ENCODE assay signal across 10 mouse cellular contexts in the genomic region with DNA sequence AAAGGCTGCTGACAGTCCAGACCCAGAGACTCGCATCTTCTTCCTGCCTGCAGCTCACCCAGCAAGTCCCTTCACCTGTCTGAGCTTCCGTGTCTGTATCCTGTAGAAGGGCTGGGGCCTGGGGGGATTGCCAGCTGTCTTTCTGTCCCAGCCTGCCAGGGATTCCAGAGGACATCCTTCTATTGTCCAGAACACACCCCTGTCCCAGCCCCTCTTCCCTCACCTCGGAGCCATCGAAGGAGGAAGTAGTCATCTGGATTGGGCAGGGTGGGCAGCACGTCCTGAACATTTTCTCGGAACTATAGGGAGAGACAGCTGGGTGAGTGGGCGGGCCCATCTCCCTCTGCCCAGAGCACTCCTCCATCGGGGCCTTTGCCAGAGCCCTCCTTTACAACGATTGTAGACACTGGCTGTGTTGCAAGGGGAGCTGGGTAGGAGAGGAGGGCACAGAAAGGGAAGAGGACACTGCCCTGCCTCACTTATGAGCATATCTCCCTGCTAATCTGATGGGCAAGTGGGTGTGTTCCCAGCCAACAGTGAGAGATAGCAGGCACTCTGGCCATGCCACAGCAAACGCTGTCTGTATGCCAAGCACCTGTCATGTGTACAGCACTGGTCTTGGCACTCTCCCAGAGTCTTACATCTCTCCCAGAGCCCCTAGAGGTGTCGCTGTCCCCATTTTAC. TPM values are rescaled to one million over a fixed set of nuclear protein-coding genes. Genes with fewer than 3 reads are reported as not detected.
DNase-seq lines count a peak whose midpoint lies in the region; ATAC-seq and TF ChIP-seq lines count a peak whose summit lies in the region.
"Had no signal": no experiment of that assay in that cellular context is flagged by ENCODE, and none has a peak within 500 bp of the region (broad histone marks: within the 10 kb centered on the region; RNA-seq: fewer than 3 reads in every experiment).

No protein-coding gene starts in this region.

- no peak for TF ChIP-seq POLR2A in small intestine, adult 2 months (IDR thresholded peaks at IDR 0.05; ENCODE audit: low read depth, low read length)

- peak; percentile 34; the same call in 1 of the 2 replicates for ATAC-seq in heart, embryonic 16.5 days (replicated peaks; ENCODE audit: extremely low read depth, insufficient read depth, low FRiP score)
- no peak for ATAC-seq in heart, embryonic 12.5 days (ENCODE audit: insufficient number of reproducible peaks, low FRiP score)
- no peak for ATAC-seq in neural tube, embryonic 13.5 days (ENCODE audit: low read depth)
- no peak for ATAC-seq in intestine, embryonic 16.5 days

- DNase-seq in neural tube, embryonic 10.5 days (ENCODE audit: extremely low spot score, low spot score): no peak
- peak; percentile 72 to 75 for DNase-seq in left cerebral cortex, postnatal 36 days (ENCODE audit: low spot score in 2 of 2)
- no peak for DNase-seq in adrenal gland, postnatal 36 days
- DNase-seq: kidney, postnatal 10 days had no signal

- H3K9ac ChIP-seq in heart, embryonic 16.5 days (ENCODE audit: low read length): no peak overlapping the region
- no peak overlapping the region for H3K9ac ChIP-seq in heart, embryonic 12.5 days
- H3K9ac ChIP-seq in neural tube, embryonic 13.5 days: peak overlapping the region; percentile 18; the same call in 1 of the 2 replicates
- no peak overlapping the region for H3K9ac ChIP-seq in intestine, embryonic 16.5 days (ENCODE audit: low read depth, low read length)

- no peak overlapping the region for H3K4me3 ChIP-seq in heart, embryonic 16.5 days (ENCODE audit: low read length)
- no peak overlapping the region for H3K4me3 ChIP-seq in heart, embryonic 12.5 days
- no peak overlapping the region for H3K4me3 ChIP-seq in neural tube, embryonic 13.5 days
- peak overlapping the region; percentile 78 for H3K4me3 ChIP-seq in small intestine, adult 2 months (ENCODE audit: low read depth, low read length)
- no peak overlapping the region for H3K4me3 ChIP-seq in intestine, embryonic 16.5 days (ENCODE audit: low read length)

- intact Hi-C loops in left cerebral cortex, postnatal 36 days (cut with DNase I): loop anchor here (1.0 kb wide), 1 partner anchor 11 kb away; no protein-coding TSS in a partner anchor

- 40% methylated on average over 11 of the region's 11 CpGs for WGBS in heart, embryonic 16.5 days
- WGBS in heart, embryonic 12.5 days: 57% methylated on average over 11 of the region's 11 CpGs
- 56% methylated on average over 11 of the region's 11 CpGs for WGBS in neural tube, embryonic 13.5 days
- WGBS in small intestine, adult 2 months: 27% methylated on average over 11 of the region's 11 CpGs
- WGBS in intestine, embryonic 16.5 days: 51% methylated on average over 11 of the region's 11 CpGs

- no peaks in the 10 kb centered on the region for H3K36me3 ChIP-seq in heart, embryonic 16.5 days (ENCODE audit: control insufficient read depth, insufficient read depth)
- H3K36me3 ChIP-seq in heart, embryonic 12.5 days: no peaks in the 10 kb centered on the region
- H3K36me3 ChIP-seq in neural tube, embryonic 13.5 days: 0 out of 2 replicates have a peak, but pooled peaks cover under 1% of the 10 kb centered on the region
- 0 out of 2 replicates have a peak, but pooled peaks cover 1% of the 10 kb centered on the region for H3K36me3 ChIP-seq in small intestine, adult 2 months (ENCODE audit: control insufficient read depth, insufficient read depth, low read length)
- H3K36me3 ChIP-seq in intestine, embryonic 16.5 days (ENCODE audit: control insufficient read depth, insufficient read depth, low read length): no peaks in the 10 kb centered on the region

- no peak overlapping the region for H3K4me2 ChIP-seq in heart, embryonic 16.5 days (ENCODE audit: low read depth, low read length)
- H3K4me2 ChIP-seq in heart, embryonic 12.5 days: no peak overlapping the region
- no peak overlapping the region for H3K4me2 ChIP-seq in neural tube, embryonic 13.5 days
- no peak overlapping the region for H3K4me2 ChIP-seq in intestine, embryonic 16.5 days (ENCODE audit: low read depth, low read length)

- H3K9me3 ChIP-seq in heart, embryonic 16.5 days (replicated peaks; ENCODE audit: control insufficient read depth, low read length): no peaks in the 10 kb centered on the region
- no peaks in the 10 kb centered on the region for H3K9me3 ChIP-seq in heart, embryonic 12.5 days (replicated peaks)
- H3K9me3 ChIP-seq in neural tube, embryonic 13.5 days: no peaks in the 10 kb centered on the region
- no peaks in the 10 kb centered on the region for H3K9me3 ChIP-seq in intestine, embryonic 16.5 days (ENCODE audit: control insufficient read depth, low read length)

- no peak overlapping the region for H3K27ac ChIP-seq in heart, embryonic 16.5 days (ENCODE audit: low read length)
- no peak overlapping the region for H3K27ac ChIP-seq in heart, embryonic 12.5 days (ENCODE audit: poor library complexity, severe bottlenecking)
- no peak overlapping the region for H3K27ac ChIP-seq in neural tube, embryonic 13.5 days (replicated peaks)
- peak overlapping the region; percentile 22; the same call in 1 of the 2 replicates for H3K27ac ChIP-seq in small intestine, adult 2 months (ENCODE audit: insufficient read depth, low read depth, low read length)
- H3K27ac ChIP-seq in intestine, embryonic 16.5 days (ENCODE audit: low read length): no peak overlapping the region

- H3K4me1 ChIP-seq in heart, embryonic 16.5 days (ENCODE audit: control insufficient read depth, insufficient read depth, low read length): peaks cover 31% of the 10 kb centered on the region
- H3K4me1 ChIP-seq in heart, embryonic 12.5 days (replicated peaks): peaks cover 37% of the 10 kb centered on the region
- H3K4me1 ChIP-seq in neural tube, embryonic 13.5 days (replicated peaks): peaks cover 27% of the 10 kb centered on the region
- peaks cover 28% of the 10 kb centered on the region for H3K4me1 ChIP-seq in small intestine, adult 2 months (ENCODE audit: control insufficient read depth, insufficient read depth, insufficient read length, low read length)
- H3K4me1 ChIP-seq in intestine, embryonic 16.5 days (ENCODE audit: control insufficient read depth, insufficient read depth, low read length): peaks cover 13% of the 10 kb centered on the region

- TF ChIP-seq CTCF in small intestine, adult 2 months (IDR thresholded peaks at IDR 0.05; ENCODE audit: extremely low read depth, insufficient read length, insufficient replicate concordance, low read depth, low read length): no peak

- peaks cover 10% of the 10 kb centered on the region for H3K27me3 ChIP-seq in heart, embryonic 16.5 days (ENCODE audit: control insufficient read depth, insufficient read depth, low read length)
- peaks cover 28% of the 10 kb centered on the region for H3K27me3 ChIP-seq in heart, embryonic 12.5 days (replicated peaks)
- H3K27me3 ChIP-seq in neural tube, embryonic 13.5 days: peaks cover 31% of the 10 kb centered on the region
- no peaks in the 10 kb centered on the region for H3K27me3 ChIP-seq in small intestine, adult 2 months (ENCODE audit: control insufficient read depth, insufficient read depth, low read length)
- H3K27me3 ChIP-seq in intestine, embryonic 16.5 days (replicated peaks; ENCODE audit: control insufficient read depth, insufficient read depth, low read length): peaks cover 5% of the 10 kb centered on the region; the same call in 1 of the 2 replicates
- H3K27me3 ChIP-seq: CH12.LX had no signal

RNA-seq across cellular contexts. Expression of gene Sec14l2, which starts 6.6 kb away (rescaled TPM):
- 0.42 and 0.97 TPM in 2 replicates for polyA plus RNA-seq in heart, embryonic 16.5 days (2015; fragmentation: Nextera tagmentation; extraction: Ambion mirVana)
- 0.86 and 1.1 TPM in 2 replicates for polyA plus RNA-seq in heart, embryonic 12.5 days (2016; fragmentation: Nextera tagmentation; extraction: Ambion mirVana)
- 3.8 and 4.1 TPM in 2 replicates for polyA plus RNA-seq in neural tube, embryonic 13.5 days (2015; fragmentation: Nextera tagmentation; extraction: Ambion mirVana)
- 10 to 100 TPM; 35.0 to 35.4 TPM for total RNA-seq in left cerebral cortex, postnatal 36 days (2021)
- 23.7 and 84.2 TPM in 2 replicates for polyA plus RNA-seq in small intestine, adult 2 months (2012; rRNA removed)
- polyA plus RNA-seq in intestine, embryonic 16.5 days (2015; fragmentation: Nextera tagmentation; extraction: Ambion mirVana): 1.7 and 2.9 TPM in 2 replicates
- 1 to 10 TPM; 1.3 to 1.5 TPM for total RNA-seq in adrenal gland, postnatal 36 days (2021)

RNA-seq across cellular contexts. Expression of gene Rnf215, which starts 18.4 kb away (rescaled TPM):
- polyA plus RNA-seq in heart, embryonic 16.5 days (2015; fragmentation: Nextera tagmentation; extraction: Ambion mirVana): 19.2 and 20.6 TPM in 2 replicates
- 21.4 and 22.0 TPM in 2 replicates for polyA plus RNA-seq in heart, embryonic 12.5 days (2016; fragmentation: Nextera tagmentation; extraction: Ambion mirVana)
- polyA plus RNA-seq in neural tube, embryonic 13.5 days (2015; fragmentation: Nextera tagmentation; extraction: Ambion mirVana): 40.5 and 43.7 TPM in 2 replicates
- 10 to 100 TPM; 28.8 to 35.9 TPM for total RNA-seq in left cerebral cortex, postnatal 36 days (2021)
- 13.9 and 20.6 TPM in 2 replicates for polyA plus RNA-seq in small intestine, adult 2 months (2012; rRNA removed)
- 17.3 and 19.2 TPM in 2 replicates for polyA plus RNA-seq in intestine, embryonic 16.5 days (2015; fragmentation: Nextera tagmentation; extraction: Ambion mirVana)
- 10 to 100 TPM; 24.7 to 24.9 TPM for total RNA-seq in adrenal gland, postnatal 36 days (2021)

RNA-seq across cellular contexts. Expression of gene Mtfp1, which starts 21.4 kb away (rescaled TPM):
- 41.6 and 42.5 TPM in 2 replicates for polyA plus RNA-seq in heart, embryonic 16.5 days (2015; fragmentation: Nextera tagmentation; extraction: Ambion mirVana)
- 18.6 and 21.2 TPM in 2 replicates for polyA plus RNA-seq in heart, embryonic 12.5 days (2016; fragmentation: Nextera tagmentation; extraction: Ambion mirVana)
- polyA plus RNA-seq in neural tube, embryonic 13.5 days (2015; fragmentation: Nextera tagmentation; extraction: Ambion mirVana): 5.4 and 6.0 TPM in 2 replicates
- total RNA-seq in left cerebral cortex, postnatal 36 days (2021): 10 to 100 TPM; 90.9 to 94.5 TPM
- 22.4 and 26.6 TPM in 2 replicates for polyA plus RNA-seq in small intestine, adult 2 months (2012; rRNA removed)
- polyA plus RNA-seq in intestine, embryonic 16.5 days (2015; fragmentation: Nextera tagmentation; extraction: Ambion mirVana): 38.1 and 41.6 TPM in 2 replicates
- total RNA-seq in adrenal gland, postnatal 36 days (2021): 10 to 100 TPM; 22.2 to 22.3 TPM

RNA-seq across cellular contexts. Expression of gene Ccdc157, which starts 43.5 kb away (rescaled TPM):
- 4.5 and 5.0 TPM in 2 replicates for polyA plus RNA-seq in heart, embryonic 16.5 days (2015; fragmentation: Nextera tagmentation; extraction: Ambion mirVana)
- polyA plus RNA-seq in heart, embryonic 12.5 days (2016; fragmentation: Nextera tagmentation; extraction: Ambion mirVana): 4.7 and 5.5 TPM in 2 replicates
- 7.6 and 7.9 TPM in 2 replicates for polyA plus RNA-seq in neural tube, embryonic 13.5 days (2015; fragmentation: Nextera tagmentation; extraction: Ambion mirVana)
- total RNA-seq in left cerebral cortex, postnatal 36 days (2021): 10 to 100 TPM; 16.0 to 18.1 TPM
- 2.1 and 2.2 TPM in 2 replicates for polyA plus RNA-seq in small intestine, adult 2 months (2012; rRNA removed)
- 3.0 TPM in 2 replicates for polyA plus RNA-seq in intestine, embryonic 16.5 days (2015; fragmentation: Nextera tagmentation; extraction: Ambion mirVana)
- total RNA-seq in adrenal gland, postnatal 36 days (2021): 10 to 100 TPM in 1 of 2 experiments, 1 to 10 TPM in 1; 7.3 to 11.6 TPM

RNA-seq across cellular contexts. Expression of gene Sf3a1, which starts 43.5 kb away (rescaled TPM):
- polyA plus RNA-seq in heart, embryonic 16.5 days (2015; fragmentation: Nextera tagmentation; extraction: Ambion mirVana): 31.1 and 34.1 TPM in 2 replicates
- polyA plus RNA-seq in heart, embryonic 12.5 days (2016; fragmentation: Nextera tagmentation; extraction: Ambion mirVana): 43.1 and 46.5 TPM in 2 replicates
- polyA plus RNA-seq in neural tube, embryonic 13.5 days (2015; fragmentation: Nextera tagmentation; extraction: Ambion mirVana): 52.3 and 59.6 TPM in 2 replicates
- total RNA-seq in left cerebral cortex, postnatal 36 days (2021): 10 to 100 TPM; 61.3 to 65.3 TPM
- polyA plus RNA-seq in small intestine, adult 2 months (2012; rRNA removed): 13.9 and 24.7 TPM in 2 replicates
- 40.4 and 41.8 TPM in 2 replicates for polyA plus RNA-seq in intestine, embryonic 16.5 days (2015; fragmentation: Nextera tagmentation; extraction: Ambion mirVana)
- 10 to 100 TPM; 43.6 to 60.1 TPM for total RNA-seq in adrenal gland, postnatal 36 days (2021)

Comparison
In these comparisons a context has a peak if more than half of its experiments do, and no peak if none do; other contexts are left out.
1. DNase-seq: peak in left cerebral cortex, postnatal 36 days (2 of 2); none in neural tube, embryonic 10.5 days (single experiment) and adrenal gland, postnatal 36 days (0 of 2).